Mouse (Mus musculus): Measurements from ENCODE around the gene Ifnz. TPM values are rescaled to one million over a fixed set of nuclear protein-coding genes. Genes with fewer than 3 reads are reported as not detected.
"Not testable (repeated sequence)": the region's sequence is repeated elsewhere in the genome, so short reads cannot be mapped to it uniquely, and the experiment has no call there.

The Ifnz gene
- not detected in 2 replicates for polyA plus RNA-seq (2016; fragmentation: Nextera tagmentation; extraction: Ambion mirVana)

DNA sequence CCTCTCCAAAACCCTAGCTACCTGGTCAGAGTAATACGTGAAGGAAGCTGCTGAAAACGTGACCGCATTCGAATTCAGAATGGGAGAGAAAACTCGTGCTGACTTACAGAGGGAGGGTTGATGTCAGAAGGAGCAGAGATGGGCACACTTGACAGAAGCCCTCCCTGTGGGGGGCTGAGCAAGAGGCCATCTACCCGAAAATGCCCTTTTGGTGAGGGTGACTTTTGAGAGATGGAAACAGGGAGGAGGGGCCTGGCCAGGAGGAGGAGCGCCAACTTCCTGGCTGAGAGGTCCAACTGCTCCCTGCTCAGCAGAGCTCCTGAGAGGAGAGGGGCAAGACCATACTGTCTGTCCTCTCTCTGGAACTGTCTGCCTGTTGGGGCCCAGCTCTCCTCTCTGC is at the start of gene Ifnz:
Gene Ifnz, plus strand, starts transcription at position 301 of the 400 bp plus-strand sequence.
- Histone ChIP-seq H3K4me2 (peak within 1 kb of the TSS; percentile 54), H3K4me3 (peak within 1 kb of the TSS; percentile 22; the same call in 1 of the 2 replicates)
- H3K9ac ChIP-seq; H3K27me3 ChIP-seq (replicated peaks); H3K27ac ChIP-seq; H3K9me3 ChIP-seq (replicated peaks); H3K36me3 ChIP-seq; H3K4me1 ChIP-seq; ATAC-seq: not testable (repeated sequence)
- WGBS (ENCODE audit: insufficient replicate concordance): 8% methylated on average over 5 of the region's 7 CpGs

DNA sequence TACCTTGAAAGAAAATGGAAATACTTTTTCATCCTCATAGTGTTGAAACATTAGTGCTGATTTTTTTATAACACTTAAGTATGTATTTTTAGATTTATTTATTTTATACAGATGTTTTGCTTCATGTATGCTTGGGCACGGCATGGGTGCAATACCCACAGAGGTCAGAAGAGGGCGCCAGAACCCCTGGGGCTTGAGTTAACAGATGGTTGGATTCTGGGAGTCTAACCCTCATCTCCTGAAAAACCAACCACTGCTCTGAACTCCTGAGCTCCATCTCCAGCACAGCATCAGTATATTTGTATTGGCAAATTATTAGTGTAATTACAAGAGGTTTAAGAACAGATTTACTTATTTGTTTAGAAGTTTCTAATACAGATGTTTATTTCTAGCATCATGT is 43.5 kb upstream of the Ifnz start:
- H3K4me2 ChIP-seq: no peak overlapping the region
- 3% methylated on average over 2 of the region's 2 CpGs for WGBS (ENCODE audit: insufficient replicate concordance)
- H3K27ac ChIP-seq: no peak overlapping the region
- no peak for ATAC-seq
- no peak overlapping the region for H3K4me3 ChIP-seq
- H3K27me3 ChIP-seq (replicated peaks): peaks cover 5% of the 10 kb centered on the region
- no peaks in the 10 kb centered on the region for H3K36me3 ChIP-seq
- no peak overlapping the region for H3K9ac ChIP-seq
- H3K4me1 ChIP-seq: no peaks in the 10 kb centered on the region
- H3K9me3 ChIP-seq (replicated peaks): no peaks in the 10 kb centered on the region

DNA sequence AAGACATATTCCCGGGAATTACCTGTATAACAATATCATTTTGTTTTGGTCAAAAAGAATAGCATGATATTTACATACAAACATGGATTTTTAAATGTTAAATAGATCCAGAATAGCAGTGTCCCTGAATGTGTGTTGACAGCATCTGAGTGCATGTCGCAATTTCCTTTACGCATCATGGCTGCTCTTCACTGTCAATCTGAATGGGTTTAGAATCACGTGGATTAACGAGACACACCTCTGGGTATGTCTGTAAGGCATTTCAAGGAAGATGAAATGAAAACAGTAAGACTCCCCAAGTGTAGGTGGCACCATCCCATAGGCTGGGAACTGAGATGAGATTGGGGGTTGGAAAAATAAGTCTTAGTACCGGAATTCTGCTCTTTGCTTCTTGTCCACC is 42.9 kb upstream of the Ifnz start:
- 60% methylated on average over 6 of the region's 6 CpGs for WGBS (ENCODE audit: insufficient replicate concordance)
- no peak for ATAC-seq

DNA sequence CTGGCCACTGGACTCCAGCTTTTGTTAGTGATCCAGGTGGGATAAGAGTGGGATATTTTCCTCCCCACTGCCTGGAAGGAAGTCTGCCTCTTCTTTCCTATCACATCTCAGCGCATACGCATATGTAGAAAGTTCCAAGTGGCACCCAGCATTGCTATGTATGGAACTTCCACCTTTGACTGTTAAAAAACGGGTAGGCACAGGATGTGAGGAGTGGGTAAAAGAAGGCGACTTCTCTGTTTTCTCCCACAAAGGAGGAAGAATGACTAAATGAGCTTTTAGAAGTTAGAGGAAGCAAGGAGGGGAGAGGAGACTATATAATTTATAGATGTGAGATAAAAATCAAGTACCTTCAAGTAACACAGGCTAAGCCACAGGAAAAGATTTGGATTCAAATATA is 40.5 kb upstream of the Ifnz start:
- Histone ChIP-seq H3K27ac (no peak overlapping the region), H3K4me1 (no peaks in the 10 kb centered on the region), H3K4me2 (no peak overlapping the region), H3K9me3 (replicated peaks) (no peaks in the 10 kb centered on the region), H3K4me3 (no peak overlapping the region), H3K36me3 (no peaks in the 10 kb centered on the region), H3K27me3 (replicated peaks) (no peaks in the 10 kb centered on the region), H3K9ac (no peak overlapping the region)
- no peak for ATAC-seq
- 31% methylated on average over 4 of the region's 4 CpGs for WGBS (ENCODE audit: insufficient replicate concordance)

More for the DNA sequence above, 42.9 kb upstream of the Ifnz start:
- Histone ChIP-seq H3K36me3 (no peaks in the 10 kb centered on the region), H3K27me3 (replicated peaks) (peaks cover 5% of the 10 kb centered on the region), H3K4me2 (no peak overlapping the region), H3K9ac (no peak overlapping the region), H3K4me1 (no peaks in the 10 kb centered on the region), H3K4me3 (no peak overlapping the region), H3K27ac (no peak overlapping the region), H3K9me3 (replicated peaks) (no peaks in the 10 kb centered on the region)

DNA sequence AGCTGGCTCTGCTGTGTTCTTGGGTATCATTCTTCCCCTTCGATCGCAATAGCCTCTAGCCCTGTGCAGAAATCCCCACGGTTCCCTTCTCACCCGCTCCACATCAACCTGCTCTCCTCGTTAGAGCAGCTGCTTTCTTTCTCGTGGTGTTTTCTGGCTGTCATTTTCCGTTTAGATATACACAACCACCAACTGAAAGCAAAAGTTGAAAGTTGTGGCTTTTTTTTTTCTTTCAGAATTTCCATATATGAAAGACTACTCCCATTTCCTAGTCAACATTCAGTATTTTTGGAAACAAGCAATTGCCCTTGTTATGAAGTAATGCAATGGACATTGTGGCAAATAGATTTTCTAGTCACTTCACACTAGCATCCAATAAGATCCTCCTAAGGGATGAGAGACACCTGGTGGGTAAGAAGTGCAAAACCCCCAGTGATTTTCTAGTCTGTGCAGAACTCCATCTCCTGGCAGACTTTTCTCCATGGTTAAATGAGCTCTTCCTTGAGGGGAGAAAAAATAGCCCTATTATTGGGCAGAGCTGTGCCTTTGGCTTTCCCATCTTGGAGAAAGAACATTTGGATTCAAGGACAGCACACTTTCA is 39.1 kb upstream of the Ifnz start:
- H3K9ac ChIP-seq: no peak overlapping the region
- H3K9me3 ChIP-seq (replicated peaks): no peaks in the 10 kb centered on the region
- H3K27ac ChIP-seq: no peak overlapping the region
- 57% methylated on average over 7 of the region's 7 CpGs for WGBS (ENCODE audit: insufficient replicate concordance)
- no peak for ATAC-seq
- no peaks in the 10 kb centered on the region for H3K27me3 ChIP-seq (replicated peaks)
- no peak overlapping the region for H3K4me3 ChIP-seq
- no peaks in the 10 kb centered on the region for H3K36me3 ChIP-seq
- H3K4me2 ChIP-seq: no peak overlapping the region
- no peaks in the 10 kb centered on the region for H3K4me1 ChIP-seq

DNA sequence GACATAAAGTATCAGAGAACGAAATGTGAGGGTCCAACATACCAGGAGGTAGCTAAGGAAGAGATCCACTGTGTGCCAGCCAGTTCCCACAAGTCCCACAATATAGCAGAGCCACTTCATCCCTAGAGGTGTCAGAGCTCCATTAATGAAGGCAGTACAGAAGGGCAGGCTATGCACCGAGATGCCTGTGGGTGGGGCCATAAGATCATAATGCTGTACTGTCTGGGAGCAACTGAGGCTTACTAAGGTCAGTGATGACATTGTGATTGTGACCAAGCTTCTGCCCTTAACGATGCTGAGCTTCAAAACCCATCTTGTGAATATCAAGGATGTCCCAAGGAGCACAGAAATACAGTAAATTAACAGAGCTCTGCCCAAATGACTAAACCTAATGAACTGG is 37.7 kb upstream of the Ifnz start:
- Histone ChIP-seq H3K27me3 (replicated peaks) (no peaks in the 10 kb centered on the region), H3K27ac (no peak overlapping the region), H3K4me2 (no peak overlapping the region), H3K9me3 (replicated peaks) (no peaks in the 10 kb centered on the region), H3K4me1 (no peaks in the 10 kb centered on the region), H3K4me3 (no peak overlapping the region), H3K36me3 (no peaks in the 10 kb centered on the region), H3K9ac (no peak overlapping the region)
- WGBS (ENCODE audit: insufficient replicate concordance): 55% methylated on average over 3 of the region's 3 CpGs
- ATAC-seq: no peak

DNA sequence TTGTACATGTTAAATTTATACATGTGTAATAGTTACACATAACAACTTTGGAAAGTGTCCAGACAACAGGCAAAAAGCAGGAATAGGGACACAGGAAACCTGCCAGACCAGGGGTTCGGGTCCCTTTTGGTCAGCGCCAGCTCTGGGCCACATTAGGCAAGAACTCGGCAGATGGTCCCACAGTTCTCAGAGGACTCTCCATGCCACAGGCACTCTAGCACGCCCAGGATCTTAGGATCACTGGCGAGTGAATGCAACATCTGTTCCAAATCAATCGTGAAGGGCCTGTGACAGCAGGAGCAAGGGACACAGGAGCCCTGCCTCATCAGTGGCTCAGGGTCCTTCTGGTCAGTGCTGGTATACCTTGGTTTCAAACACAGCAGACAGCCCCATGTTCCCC is 32.0 kb upstream of the Ifnz start:
- no peak for ATAC-seq
- Histone ChIP-seq H3K9ac (no peak overlapping the region), H3K4me2 (no peak overlapping the region), H3K4me1 (no peaks in the 10 kb centered on the region), H3K4me3 (no peak overlapping the region), H3K27ac (no peak overlapping the region), H3K27me3 (replicated peaks) (no peaks in the 10 kb centered on the region), H3K9me3 (replicated peaks) (no peaks in the 10 kb centered on the region), H3K36me3 (no peaks in the 10 kb centered on the region)
- WGBS (ENCODE audit: insufficient replicate concordance): 57% methylated on average over 6 of the region's 6 CpGs

DNA sequence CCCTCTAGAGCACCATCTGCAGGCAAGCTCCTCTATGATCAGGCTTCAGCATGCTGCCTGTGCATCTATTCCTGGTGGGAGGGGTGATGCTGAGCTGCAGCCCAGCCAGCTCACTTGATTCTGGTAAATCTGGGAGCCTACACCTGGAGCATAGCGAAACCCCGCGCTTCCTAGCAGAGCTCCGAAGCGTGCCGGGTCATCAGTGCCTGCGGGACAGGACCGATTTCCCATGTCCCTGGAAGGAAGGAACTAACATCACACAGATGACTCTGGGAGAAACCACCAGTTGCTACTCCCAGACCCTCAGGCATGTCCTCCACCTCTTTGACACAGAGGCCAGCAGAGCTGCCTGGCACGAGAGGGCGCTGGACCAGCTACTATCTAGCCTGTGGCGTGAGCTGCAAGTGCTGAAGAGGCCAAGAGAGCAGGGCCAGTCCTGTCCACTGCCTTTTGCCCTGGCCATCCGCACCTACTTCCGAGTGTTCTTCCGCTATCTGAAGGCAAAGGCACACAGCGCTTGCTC is 27.1 kb upstream of the Ifnz start, which contains the start of gene Gm13271:
Gene Gm13271, plus strand, starts transcription at position 51 of the 523 bp plus-strand sequence.
- not testable (repeated sequence) for H3K27me3 ChIP-seq (replicated peaks); ATAC-seq; H3K4me3 ChIP-seq; H3K4me1 ChIP-seq; H3K9me3 ChIP-seq (replicated peaks); H3K9ac ChIP-seq; H3K27ac ChIP-seq; H3K36me3 ChIP-seq; H3K4me2 ChIP-seq
- WGBS (ENCODE audit: insufficient replicate concordance): 66% methylated on average over 15 of the region's 15 CpGs

DNA sequence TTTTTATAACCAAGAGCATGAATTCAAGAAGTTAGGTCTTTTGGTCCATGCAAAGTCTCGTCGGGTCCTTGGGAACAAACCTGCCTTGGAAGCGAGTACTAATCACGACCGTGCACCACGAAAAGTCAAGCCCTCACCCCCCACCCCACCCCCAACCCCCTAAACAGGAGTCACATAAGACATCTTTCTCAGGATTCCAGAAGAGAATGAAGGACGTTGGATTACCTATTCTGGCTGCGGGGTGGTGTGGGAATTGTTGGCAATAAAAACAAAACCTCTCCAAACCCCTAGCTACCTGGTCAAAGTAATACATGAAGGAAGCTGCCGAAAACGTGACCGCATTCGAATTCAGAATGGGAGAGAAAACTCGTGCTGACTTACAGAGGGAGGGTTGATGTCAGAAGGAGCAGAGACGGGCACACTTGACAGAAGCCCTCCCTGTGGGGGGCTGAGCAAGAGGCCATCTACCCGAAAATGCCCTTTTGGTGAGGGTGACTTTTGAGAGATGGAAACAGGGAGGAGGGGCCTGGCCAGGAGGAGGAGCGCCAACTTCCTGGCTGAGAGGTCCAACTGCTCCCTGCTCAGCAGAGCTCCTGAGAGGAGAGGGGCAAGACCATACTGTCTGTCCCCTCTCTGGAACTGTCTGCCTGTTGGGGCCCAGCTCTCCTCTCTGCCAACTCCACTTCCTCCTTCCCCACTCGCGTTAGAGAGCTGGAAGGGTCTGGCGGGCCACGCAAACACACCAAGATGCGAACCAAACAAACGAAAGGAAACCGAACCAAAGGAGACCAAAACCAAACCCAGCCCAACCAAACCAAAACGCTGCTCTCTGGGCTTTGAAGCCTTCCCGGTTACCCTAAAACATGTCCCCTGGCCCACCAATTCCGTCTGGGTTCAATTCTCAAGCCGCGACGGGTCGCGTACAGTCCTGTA is 25.1 kb upstream of the Ifnz start:
- H3K4me3 ChIP-seq: peak overlapping the region; percentile 69
- H3K36me3 ChIP-seq; H3K4me1 ChIP-seq; ATAC-seq; H3K27me3 ChIP-seq (replicated peaks); H3K9me3 ChIP-seq (replicated peaks): not testable (repeated sequence)
- peak overlapping the region; percentile 85 for H3K4me2 ChIP-seq
- peak overlapping the region; percentile 70 for H3K9ac ChIP-seq
- WGBS (ENCODE audit: insufficient replicate concordance): 11% methylated on average over 29 of the region's 31 CpGs
- H3K27ac ChIP-seq: peak overlapping the region; percentile 85

DNA sequence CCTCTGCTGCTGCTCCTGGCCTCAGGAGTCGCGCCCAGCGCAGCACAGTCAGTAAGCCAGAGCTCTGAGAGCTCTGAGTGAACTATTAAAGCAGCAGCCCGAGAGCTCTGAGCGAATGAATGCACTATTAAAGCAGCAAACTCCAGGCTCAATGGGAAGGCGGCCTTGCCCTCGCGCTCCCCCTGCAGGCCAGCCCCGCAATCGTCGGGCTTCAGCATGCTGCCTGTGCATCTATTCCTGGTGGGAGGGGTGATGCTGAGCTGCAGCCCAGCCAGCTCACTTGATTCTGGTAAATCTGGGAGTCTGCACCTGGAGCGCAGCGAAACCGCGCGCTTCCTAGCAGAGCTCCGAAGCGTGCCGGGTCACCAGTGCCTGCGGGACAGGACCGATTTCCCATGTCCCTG is 24.3 kb upstream of the Ifnz start:
- Histone ChIP-seq H3K4me2 (peak overlapping the region; percentile 85), H3K4me3 (peak overlapping the region; percentile 69), H3K9ac (peak overlapping the region; percentile 70), H3K27ac (peak overlapping the region; percentile 85), H3K4me1 (peaks cover 12% of the 10 kb centered on the region)
- H3K27me3 ChIP-seq (replicated peaks); H3K9me3 ChIP-seq (replicated peaks); H3K36me3 ChIP-seq: not testable (repeated sequence)
- peak; percentile 100 for ATAC-seq
- WGBS (ENCODE audit: insufficient replicate concordance): 3% methylated on average over 21 of the region's 21 CpGs

DNA sequence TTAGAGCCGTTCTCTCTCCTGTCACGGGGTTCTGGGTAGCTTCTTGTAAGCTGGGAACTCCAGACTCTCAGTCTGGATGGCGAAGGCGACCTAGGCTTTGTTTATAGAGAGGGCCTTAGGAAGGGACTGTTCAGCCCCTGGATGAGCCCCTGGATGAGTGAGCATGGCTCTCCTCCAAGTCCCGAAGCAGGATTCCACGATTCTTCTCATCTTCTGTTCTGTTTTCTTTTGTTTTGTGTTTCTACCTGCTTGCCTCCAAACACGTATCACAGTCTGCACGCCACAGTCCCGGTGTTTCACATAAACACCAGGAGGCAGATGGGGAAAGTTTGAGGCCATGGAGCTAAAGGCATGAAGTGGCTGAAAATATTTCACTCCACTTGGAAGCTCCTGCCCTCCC is 23.2 kb upstream of the Ifnz start:
- H3K36me3 ChIP-seq; H3K4me2 ChIP-seq; H3K9me3 ChIP-seq (replicated peaks); H3K27me3 ChIP-seq (replicated peaks); H3K27ac ChIP-seq; H3K9ac ChIP-seq; H3K4me3 ChIP-seq; ATAC-seq: not testable (repeated sequence)
- H3K4me1 ChIP-seq: peaks cover 13% of the 10 kb centered on the region
- 79% methylated on average over 9 of the region's 9 CpGs for WGBS (ENCODE audit: insufficient replicate concordance)

DNA sequence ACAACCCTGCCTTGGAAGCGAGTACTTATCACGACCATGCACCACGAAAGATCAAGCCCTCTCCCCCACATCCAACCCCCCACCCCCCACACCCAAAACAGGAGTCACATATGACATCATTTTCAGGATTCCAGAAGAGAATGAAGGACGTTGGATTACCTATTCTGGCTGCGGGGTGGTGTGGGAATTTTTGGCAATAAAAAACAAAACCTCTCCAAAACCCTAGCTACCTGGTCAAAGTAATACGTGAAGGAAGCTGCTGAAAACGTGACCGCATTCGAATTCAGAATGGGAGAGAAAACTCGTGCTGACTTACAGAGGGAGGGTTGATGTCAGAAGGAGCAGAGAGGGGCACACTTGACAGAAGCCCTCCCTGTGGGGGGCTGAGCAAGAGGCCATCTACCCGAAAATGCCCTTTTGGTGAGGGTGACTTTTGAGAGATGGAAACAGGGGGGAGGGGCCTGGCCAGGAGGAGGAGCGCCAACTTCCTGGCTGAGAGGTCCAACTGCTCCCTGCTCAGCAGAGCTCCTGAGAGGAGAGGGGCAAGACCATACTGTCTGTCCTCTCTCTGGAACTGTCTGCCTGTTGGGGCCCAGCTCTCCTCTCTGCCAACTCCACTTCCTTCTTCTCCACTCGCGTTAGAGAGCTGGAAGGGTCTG is 22.2 kb upstream of the Ifnz start, which contains the start of gene Gm13283:
Gene Gm13283, plus strand, starts transcription at position 510 of the 659 bp plus-strand sequence.
- peak within 1 kb of the TSS; percentile 44 for H3K4me3 ChIP-seq
- H3K27me3 ChIP-seq (replicated peaks); H3K9ac ChIP-seq; ATAC-seq; H3K36me3 ChIP-seq; H3K9me3 ChIP-seq (replicated peaks): not testable (repeated sequence)
- H3K4me1 ChIP-seq: peaks cover 13% of the 10 kb centered on the region
- H3K27ac ChIP-seq: 0 out of 2 replicates have a peak within 1 kb of the TSS, but pooled peaks have one; percentile 58
- 15% methylated on average over 9 of the region's 14 CpGs for WGBS (ENCODE audit: insufficient replicate concordance)
- peak within 1 kb of the TSS; percentile 64 for H3K4me2 ChIP-seq
